Mouse (Mus musculus) cerebellum, adult 2 months (tissue): ENCODE measurements at regions not wholly inside any gene's neighbourhood (a gene's known extent, or its start where the extent isn't known, plus 50 kb on each side); places are given as distances from the start of the nearest gene placed in this dataset.

ENCODE experiments used
- CTCF ChIP-seq: fragments of 200-500 bp; IDR thresholded peaks from 2 replicates; pipeline ENCODE4 v1.5.1; 2011; ENCODE audit warnings: low read depth, mild to moderate bottlenecking, control low read depth, low read length, moderate library complexity, borderline replicate concordance; ENCODE audit not compliant: insufficient read depth
- POLR2A ChIP-seq: fragments of 200-500 bp; IDR thresholded peaks from 2 replicates; pipeline ENCODE4 v1.6.1; 2011; ENCODE audit warnings: low read length, control low read depth, borderline replicate concordance; ENCODE audit not compliant: insufficient read depth

- TF ChIP-seq CTCF (no peak), POLR2A (no peak)
These were observed 70.4 kb upstream of the Rgs1 start for GRCm38 (mm10) chr1:144319406-144319805.
